Mouse (Mus musculus): Measurements from ENCODE around the gene B4galt5. TPM values are rescaled to one million over a fixed set of nuclear protein-coding genes. Genes with fewer than 3 reads are reported as not detected.

The B4galt5 gene
- 10 to 100 TPM; 23.8 to 33.6 TPM for total RNA-seq (2023)

DNA sequence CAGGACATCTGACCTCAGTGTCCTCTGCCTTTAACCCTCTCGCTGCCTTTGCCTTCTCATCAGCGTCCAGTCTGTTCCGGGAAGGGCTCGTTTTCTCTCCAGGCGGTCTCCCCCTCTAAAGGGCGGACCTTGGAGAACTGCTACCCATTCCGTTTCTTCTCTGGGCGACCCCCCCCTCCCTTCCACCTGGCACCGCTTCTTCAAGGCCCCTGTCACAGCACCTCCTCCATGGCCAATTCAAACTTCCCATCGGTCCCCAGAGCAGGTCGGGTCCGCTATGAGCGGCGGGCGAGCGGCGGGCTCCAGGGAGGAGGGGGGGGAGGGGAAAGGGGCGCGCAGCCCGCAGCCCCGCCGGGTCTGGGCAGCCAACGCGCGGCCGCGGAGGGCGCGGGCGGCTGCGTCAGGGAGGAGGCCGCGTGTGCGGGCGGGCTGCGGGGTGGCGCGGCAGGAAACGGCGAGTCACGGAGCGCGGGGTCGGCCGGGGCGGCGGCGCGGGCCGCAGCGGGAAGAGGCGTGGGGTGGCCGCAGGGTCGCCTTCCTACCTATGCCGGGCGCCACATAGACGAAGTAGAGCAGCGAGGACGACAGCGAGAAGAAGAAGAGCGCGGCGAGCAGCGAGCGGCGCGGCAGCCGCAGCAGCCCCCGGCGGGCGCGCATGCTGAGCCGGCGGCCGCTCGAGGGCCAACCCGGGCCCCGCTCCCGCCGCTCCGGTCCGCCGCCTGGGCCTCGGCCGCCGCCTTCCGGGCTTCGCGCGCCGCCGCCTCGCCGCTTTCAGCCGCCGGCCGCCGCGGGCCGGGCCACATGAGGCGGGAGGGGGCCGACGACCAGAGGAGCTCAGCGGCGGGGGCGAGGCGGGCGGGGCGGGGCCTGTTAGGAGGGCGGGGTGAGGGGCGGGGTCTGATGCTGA is at the start of gene B4galt5:
B4galt5 (minus strand) TSS at position 808 of the 907 bp plus-strand sequence.

Other genes starting within 250 kb of the B4galt5 start
- gene Kcnb1, start 159.0 kb downstream of the B4galt5 start, total RNA-seq (2023), result under 1 TPM; 0.11 to 0.18 TPM
- under 1 TPM; 0.71 to 0.92 TPM for gene Ptgis, start 108.6 kb downstream of the B4galt5 start, total RNA-seq (2023)
- gene Slc9a8, start 72.5 kb upstream of the B4galt5 start, total RNA-seq (2023), result 10 to 100 TPM; 34.1 to 36.3 TPM
- gene Rnf114, start 143.5 kb upstream of the B4galt5 start, total RNA-seq (2023), result 10 to 100 TPM; 50.5 to 55.6 TPM
- gene Spata2, start 143.7 kb upstream of the B4galt5 start, total RNA-seq (2023), result 10 to 100 TPM; 23.4 to 31.2 TPM
- gene Snai1, start 189.0 kb upstream of the B4galt5 start, total RNA-seq (2023), result 1 to 10 TPM; 1.1 to 1.2 TPM